Mouse (Mus musculus): ENCODE results near the gene Vwa7. TPM values are rescaled to one million over a fixed set of nuclear protein-coding genes. Genes with fewer than 3 reads are reported as not detected.

The Vwa7 gene
- total RNA-seq, 2 experiments from 2014 or later: 0.50 to 0.61 TPM

DNA sequence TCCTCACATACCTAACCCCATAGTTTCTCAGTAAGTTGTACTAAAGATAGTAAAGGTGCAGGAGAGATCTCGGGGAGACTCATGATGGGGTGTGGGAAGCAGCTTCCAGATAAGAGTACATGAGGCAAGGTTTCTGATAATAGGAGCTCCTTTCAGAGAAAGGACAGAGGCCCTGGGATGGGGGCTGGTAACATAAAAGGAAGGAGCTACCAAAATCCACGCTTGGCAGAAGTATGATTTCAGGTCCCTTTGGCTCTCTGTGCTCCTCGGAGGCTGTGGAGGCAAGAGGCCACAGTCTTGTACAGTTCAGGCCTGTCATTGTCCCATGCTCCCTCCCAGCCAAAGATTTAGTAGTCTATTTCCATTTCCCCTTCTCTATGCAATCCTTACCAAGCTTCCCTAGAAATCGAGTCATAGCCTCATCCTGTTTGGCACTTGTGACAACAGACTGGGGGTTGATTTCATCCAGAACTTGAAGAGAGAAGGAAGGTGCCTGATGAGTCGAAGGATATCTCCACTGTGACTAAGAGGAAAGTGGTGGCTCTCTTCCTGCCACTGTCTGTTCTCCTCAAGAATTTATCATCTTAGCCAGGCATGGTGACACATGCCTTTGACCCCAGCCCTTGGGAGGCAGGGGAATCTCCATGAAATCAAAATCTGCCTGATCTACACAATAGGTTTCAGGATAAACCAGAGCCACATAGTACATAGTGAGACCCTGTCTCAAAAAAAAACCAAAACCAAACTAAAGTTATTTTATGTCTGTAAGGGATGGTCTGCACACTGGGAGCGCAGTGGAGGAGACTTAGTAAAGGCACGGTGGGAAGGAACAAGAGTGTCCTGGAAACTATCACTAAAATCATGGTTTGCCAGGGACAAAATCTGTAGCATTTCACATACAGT is 28.8 kb downstream of the Vwa7 start:
- no peak for DNase-seq (ENCODE audit: low spot score in 2 of 2)

GRCm38 (mm10) chr17:35045807-35046680 is 29.7 kb downstream of the Vwa7 start:
- DNase-seq (ENCODE audit: low spot score in 2 of 2): no peak

GRCm38 (mm10) chr17:35046681-35047455 is 30.5 kb downstream of the Vwa7 start, which contains the start of gene Msh5:
Gene Msh5, minus strand, starts transcription at chr17:35046745.
- DNase-seq (ENCODE audit: low spot score in 2 of 2): peak; percentile 90 to 91

- DNase-seq (ENCODE audit: low spot score in 2 of 2): no peak
Measured at GRCm38 (mm10) chr17:35047688-35048087, 31.3 kb downstream of the Vwa7 start.

- DNase-seq (ENCODE audit: low spot score in 2 of 2): no peak
Measured at GRCm38 (mm10) chr17:35048149-35048931, 32.0 kb downstream of the Vwa7 start.

GRCm38 (mm10) chr17:35048932-35049440 is 32.6 kb downstream of the Vwa7 start:
- no peak for DNase-seq (ENCODE audit: low spot score in 2 of 2)

DNA sequence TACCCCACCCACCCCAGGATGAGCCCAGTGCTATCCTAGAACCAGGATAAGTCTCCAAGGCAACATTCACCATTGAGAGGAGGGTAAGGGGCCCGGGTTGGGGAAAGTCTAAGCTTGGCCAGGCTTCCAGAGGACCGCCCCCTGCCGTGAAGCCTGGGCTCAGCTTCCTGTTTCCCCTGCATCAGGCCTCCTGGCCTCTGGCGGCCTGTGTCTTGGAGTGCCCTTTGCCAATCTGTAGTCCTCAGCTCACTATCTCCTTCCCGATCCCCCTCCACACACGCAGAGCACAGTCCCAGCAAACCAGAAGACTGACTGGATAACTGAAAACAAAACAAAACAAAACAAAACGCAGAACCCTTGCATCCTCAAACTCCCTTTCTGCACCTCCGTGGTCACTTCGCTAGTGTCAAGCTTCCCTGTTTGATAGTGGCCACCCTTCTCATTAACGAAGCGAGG is 33.2 kb downstream of the Vwa7 start, which contains the start of gene Clic1:
Gene Clic1, plus strand, starts transcription at position 406 of the 456 bp plus-strand sequence.
- DNase-seq (ENCODE audit: low spot score in 2 of 2): peak in 1 of 2 experiments; percentile 50

GRCm38 (mm10) chr17:35050126-35050750 is 33.9 kb downstream of the Vwa7 start:
- DNase-seq (ENCODE audit: low spot score in 2 of 2): peak; percentile 68 to 72

DNA sequence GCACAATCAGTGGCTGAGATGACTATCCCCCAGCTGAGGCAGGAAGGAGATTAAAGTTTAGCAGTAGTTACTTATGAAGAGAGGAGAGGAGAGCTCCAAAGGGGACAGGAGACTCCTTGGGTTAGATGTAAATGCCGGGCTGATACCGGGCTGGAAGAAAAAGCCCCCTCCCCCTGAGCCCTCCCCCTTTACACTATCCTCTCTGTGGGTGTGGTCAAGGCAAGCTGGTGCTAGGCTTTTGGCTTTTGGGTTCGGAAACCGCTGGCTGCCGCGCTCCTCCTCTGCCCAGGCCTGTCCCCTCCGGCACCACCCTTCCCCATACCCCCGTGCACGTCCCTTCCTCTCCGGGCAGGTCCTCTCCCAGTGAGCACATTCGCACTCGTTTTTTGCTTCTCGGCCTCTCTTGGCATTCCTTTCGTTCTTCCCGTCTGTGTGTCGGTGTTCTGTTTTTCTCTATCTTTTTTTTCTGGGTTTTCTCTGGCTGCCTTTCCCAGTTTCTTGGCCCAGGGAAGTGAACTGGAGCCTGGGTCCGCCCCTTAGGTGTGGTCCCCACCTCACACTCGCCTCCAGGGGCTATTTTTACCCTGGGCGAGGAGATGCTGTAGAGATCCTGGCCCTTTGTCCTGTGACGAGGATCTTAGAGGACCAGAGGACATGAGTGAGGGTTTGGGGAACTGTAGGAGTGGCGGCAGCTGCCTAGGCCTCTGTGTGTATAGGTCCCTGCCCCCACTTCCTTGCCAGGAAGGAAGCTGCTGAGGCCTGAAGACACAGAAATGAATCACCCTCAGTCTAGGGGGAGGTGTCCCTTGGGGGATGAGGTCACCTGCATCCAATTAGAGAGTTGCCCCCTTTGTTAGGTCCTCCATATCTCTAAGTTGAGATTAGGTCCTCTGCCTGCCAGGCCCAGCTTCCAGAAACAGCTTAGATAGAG is 35.0 kb downstream of the Vwa7 start:
- peak; percentile 50 to 63 for DNase-seq (ENCODE audit: low spot score in 2 of 2)

- DNase-seq (ENCODE audit: low spot score in 2 of 2): no peak
Measured at GRCm38 (mm10) chr17:35052271-35052798, 36.0 kb downstream of the Vwa7 start.

DNA sequence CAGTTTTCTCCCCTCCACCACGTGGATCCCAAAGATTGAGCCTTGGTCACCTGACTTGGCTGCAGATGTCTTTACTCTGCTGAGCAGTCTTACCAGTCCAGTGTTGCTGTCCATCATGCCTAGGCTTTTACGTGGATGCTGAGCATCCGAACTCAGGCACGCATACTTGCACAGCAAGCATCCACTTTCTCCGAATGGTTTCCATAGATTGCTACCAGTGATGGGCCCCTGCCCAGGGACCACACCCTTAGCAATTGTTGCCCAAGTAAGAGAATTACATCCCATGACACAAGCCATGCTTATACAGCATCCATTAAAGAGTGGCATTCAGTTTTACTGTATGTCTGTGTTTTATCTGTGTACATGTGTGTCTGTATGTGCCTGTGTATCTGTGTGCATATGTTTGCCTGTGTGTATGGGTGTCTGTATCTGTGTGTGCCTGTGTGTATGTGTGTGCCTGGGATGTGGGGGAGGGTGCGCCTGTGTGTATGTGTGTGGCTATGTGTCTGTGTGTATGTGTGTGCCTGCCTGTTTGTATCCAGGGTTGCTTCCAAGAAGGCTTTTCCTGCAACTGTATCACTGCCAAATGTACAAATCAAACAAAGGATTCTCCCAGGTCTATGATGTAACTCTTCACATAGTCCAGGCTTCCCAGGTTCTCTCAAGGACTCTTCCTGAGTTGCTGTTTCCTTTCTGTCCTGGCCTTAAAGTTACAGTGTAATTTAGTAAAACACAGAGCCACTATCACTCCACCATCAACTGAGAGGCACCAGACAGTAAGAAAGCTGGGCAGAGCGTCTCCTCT is 39.5 kb downstream of the Vwa7 start:
- DNase-seq (ENCODE audit: low spot score in 2 of 2): no peak

GRCm38 (mm10) chr17:35057090-35057489 is 40.7 kb downstream of the Vwa7 start:
- DNase-seq (ENCODE audit: low spot score in 2 of 2): no peak

- DNase-seq (ENCODE audit: low spot score in 2 of 2): no peak
Measured at GRCm38 (mm10) chr17:35058316-35058715, 41.9 kb downstream of the Vwa7 start.

DNA sequence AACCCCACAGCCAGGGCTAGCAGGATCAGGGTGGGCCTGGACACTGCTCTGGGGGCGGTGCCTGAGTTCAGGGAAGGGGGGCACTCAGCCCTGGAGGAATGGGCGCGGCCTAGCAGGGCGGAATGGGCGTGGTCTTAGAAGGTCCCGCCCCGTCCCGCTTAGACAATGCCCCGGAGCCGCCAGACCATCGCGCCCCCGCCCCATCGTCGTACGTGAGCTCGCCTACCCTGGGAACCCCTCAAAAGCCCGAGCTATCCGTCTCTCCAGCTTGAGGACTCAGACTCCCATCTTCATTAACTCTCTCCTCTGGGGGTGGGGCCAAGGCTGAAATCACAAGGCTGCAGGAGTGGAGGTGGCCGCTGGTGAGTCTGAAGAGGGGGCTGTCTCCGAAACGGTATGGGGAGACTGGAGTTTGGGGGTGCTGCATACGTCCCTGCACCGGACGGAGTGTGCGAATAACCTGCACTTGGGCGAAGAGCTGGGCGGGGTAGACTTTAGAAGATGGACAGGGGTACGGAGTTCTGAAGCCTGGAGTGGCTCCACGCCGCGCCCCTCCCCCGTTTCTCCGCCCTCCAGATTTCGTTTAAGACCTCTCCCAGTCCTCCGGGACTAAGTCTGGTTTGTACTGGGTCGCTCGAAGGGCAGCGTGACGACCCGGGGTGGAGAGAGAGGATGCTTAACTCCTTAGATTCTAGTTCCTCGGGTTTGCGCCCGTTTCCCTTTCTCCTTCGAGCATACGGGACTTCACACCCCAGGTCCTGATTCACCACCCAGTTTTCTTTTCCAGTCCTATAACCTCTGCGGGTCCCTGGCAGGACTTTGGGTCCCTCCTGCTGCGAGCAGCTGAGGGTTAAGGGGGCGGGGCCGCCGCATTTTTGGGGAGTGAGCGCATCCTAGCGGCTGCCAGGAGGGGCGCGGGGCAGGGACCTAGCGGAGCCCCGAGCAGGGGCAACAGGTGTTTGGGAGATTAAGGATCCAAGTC is 42.8 kb downstream of the Vwa7 start, which contains the start of gene Ddah2:
Gene Ddah2, plus strand, starts transcription at position 125 of the 982 bp plus-strand sequence.
- peak; percentile 80 to 84 for DNase-seq (ENCODE audit: low spot score in 2 of 2)

GRCm38 (mm10) chr17:35060071-35060470 is 43.7 kb downstream of the Vwa7 start:
- DNase-seq (ENCODE audit: low spot score in 2 of 2): no peak

Measured in adrenal gland, adult 18-20 months (tissue).